Mouse (Mus musculus) cerebellum, postnatal 4 days (tissue): Measurements from ENCODE around the gene Trim41.
"Not testable (repeated sequence)": the region's sequence is repeated elsewhere in the genome, so short reads cannot be mapped to it uniquely, and the experiment has no call there.

Experiments
- DNase-seq, 2 experiments: peaks; one replicate each; pipeline ENCODE4 v3.0.0; 2022; ENCODE audit warnings: low spot score in 2 of 2, mixed read lengths in 1 of 2

Gene Trim41

GRCm38 (mm10) chr11:48816800-48817665, at the start of gene Trim41:
Gene Trim41 (minus strand): TSS chr11:48817353.
- DNase-seq, result peak; percentile 97 to 98

GRCm38 (mm10) chr11:48866481-48866880, 49.3 kb upstream of the Trim41 start:
- no peak for DNase-seq

GRCm38 (mm10) chr11:48863808-48864207, 46.7 kb upstream of the Trim41 start:
- no peak for DNase-seq

- no peak for DNase-seq
Measured at GRCm38 (mm10) chr11:48862784-48863319, 45.7 kb upstream of the Trim41 start.

DNA sequence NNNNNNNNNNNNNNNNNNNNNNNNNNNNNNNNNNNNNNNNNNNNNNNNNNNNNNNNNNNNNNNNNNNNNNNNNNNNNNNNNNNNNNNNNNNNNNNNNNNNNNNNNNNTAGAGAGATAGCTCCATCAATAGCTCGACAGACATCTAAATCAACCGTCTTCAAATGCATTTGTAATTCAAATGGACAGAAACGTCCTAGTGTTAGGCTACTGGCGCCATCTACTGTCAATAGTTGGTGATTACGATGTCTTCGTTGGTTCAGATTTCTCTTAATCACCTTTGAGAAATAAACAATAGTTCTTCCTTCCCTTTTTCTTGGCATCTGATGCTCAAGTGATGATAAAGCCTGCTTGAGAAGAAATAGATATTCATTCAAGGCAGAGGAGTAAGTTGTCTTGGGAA, 41.9 kb upstream of the Trim41 start:
- DNase-seq, result peak in 1 of 2 experiments; percentile 43

DNA sequence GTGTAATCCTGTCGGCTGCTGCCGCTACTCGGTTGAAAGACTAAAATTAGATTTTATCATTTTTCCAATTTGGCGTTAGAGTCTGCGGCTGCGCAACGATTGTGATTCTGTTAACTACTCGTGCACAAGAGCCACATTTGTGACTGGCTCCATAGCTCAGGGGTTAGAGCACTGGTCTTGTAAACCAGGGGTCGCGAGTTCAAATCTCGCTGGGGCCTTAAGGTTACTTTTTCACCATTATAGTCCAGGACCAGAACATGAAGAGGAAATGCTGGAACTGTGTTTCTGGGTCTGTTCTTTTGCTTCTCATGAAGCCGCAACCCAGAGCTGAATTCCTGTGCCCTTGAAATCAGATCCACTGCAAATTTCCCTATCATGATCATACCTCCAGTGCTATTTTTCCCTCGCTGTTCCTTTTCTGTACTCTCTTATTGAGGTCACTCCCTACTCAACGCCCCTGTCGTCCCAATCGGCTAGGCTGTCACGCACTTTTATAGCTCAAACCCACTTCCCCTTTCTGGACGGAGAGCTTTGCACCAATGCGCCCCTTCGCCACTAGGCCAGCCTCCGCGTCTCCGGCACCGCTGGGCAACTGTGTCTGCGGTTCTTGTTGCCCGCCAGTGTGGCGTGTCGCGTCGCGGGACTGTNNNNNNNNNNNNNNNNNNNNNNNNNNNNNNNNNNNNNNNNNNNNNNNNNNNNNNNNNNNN, 36.5 kb upstream of the Trim41 start:
- peak; percentile 81 to 88 for DNase-seq

DNA sequence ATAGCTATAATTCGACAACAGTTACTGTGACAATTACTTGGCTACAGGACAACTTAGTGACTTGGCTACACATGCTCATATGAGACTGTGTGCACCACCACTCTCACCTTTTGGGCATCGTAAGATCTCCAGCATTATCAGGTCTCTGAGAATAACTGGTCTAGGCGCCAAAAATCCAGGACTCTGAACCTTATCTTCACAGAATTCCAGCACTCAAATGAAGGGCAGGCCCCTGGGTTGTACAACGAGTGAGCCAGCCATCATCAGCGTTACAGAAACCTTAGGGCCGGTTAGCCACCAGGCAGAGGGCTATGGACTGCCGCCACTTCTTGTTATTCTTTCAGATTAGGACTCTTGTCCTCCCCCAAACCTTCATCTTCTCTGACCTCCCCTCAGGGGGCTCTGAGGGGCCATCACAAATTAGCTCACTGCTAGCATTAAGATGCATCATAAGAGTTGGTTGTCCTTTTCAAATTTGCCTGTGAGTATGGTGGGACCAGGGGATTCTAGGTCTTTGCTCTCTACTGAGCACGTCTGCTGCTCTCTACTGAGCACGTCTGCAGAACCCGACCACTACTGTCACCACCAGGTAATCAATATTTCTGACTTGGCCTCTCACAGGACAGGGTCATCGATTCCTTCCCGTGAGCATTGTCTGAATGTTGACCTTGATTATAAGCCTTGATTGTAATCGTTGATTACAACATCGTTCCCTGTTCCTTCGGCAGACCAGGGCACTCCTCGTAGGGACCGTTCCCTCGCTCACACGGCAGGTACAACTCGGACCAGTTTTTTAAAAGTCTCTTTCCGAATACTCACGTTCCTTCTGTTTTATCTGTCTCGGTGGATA, 35.7 kb upstream of the Trim41 start:
- DNase-seq, result no peak

DNA sequence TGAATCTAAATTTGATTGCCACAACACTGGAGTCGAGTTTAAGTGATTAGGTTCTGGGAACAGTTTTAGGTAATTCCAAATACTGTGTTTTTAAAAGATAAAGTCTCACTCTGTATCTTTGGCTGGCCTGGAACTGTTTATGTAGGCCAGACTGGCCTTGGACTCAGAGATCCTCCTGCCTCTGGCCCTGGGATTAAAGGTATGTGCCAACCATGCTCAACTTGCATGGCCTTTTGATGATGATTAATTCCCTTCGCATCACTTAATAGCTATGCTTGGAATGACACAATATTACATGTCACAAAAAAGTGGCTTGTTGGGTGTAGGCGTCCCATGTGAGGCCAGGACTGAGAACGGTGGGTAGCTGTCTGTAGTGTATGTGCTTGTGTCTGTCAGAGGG, 35.0 kb upstream of the Trim41 start:
- no peak for DNase-seq

DNA sequence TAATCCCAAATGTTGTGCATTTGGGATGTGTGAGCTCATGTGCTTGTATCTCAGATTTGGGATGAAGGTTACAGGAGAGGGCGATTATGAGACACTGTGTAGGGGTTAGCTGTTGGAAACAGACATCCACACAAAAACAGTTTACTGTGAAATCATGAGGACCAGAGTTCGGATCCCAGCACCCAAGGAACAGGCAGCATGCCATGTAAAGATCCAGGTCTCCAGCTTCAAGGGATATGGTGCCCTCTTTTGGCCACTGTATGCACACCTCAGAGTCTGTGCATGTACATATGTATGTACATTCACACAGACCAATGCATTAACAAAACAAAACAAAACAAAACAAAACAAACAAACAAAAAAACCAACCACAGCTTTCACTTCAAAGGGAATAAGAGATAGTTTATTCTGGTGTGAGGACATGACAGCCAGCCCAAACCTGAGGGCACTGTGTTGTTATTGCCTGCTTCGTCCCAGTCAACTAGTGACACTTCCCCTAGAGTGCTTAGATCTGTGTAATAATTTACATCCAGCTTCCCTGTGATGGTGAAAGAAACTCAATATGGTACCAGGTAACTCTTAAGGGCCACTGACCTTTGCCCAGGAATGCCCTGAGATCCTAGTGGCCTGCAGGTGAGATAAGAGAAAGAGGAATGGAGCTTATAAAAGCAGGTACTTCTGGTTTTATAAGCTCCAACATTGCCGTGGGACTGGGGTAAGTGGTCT, 34.3 kb upstream of the Trim41 start:
- DNase-seq, result no peak

DNA sequence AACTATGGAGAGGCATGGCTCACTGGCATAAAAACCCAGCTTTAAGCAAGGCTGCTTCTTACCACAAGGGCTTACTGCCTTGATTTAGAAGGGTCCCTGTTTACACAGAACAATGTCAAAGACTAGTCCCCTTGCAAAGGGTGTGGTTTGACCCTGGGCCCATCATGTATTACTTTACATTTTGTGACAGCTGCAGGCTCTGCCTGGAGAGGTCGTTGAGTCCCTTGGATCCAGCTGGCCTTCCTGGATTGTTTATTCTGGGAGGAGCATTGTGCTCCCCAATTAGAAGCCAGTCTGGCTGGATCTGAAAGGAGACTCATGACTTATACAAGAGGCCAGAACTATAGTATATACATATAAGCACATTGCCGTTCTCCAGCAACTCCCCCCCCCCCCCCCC, 33.1 kb upstream of the Trim41 start:
- no peak for DNase-seq

- no peak for DNase-seq
Measured at GRCm38 (mm10) chr11:48846881-48847280, 29.7 kb upstream of the Trim41 start.

GRCm38 (mm10) chr11:48846362-48846761, 29.2 kb upstream of the Trim41 start:
- not testable (repeated sequence) for DNase-seq

GRCm38 (mm10) chr11:48845244-48845815, 28.2 kb upstream of the Trim41 start:
- no peak for DNase-seq

DNA sequence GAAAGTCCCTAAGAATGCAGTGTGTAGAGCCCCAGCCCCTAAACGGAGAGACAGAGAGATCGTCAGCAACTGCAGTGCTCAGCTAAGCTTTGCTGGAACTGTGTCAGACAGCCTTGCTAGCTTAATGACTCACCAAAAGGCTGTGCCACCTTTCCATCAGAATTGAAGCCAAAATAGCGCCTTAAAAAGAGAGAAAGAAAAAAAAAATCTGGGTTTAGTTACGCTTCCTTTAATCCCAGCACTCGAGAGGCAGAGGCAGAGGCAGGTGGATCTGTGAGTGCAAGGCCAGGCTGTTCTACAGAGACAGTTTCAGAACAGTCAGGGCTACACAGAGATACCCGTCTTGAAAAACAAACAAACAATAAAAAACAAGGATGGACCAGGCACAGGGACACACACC, 27.2 kb upstream of the Trim41 start:
- DNase-seq, result no peak

- DNase-seq, result no peak
Measured at GRCm38 (mm10) chr11:48843202-48843601, 26.0 kb upstream of the Trim41 start.

GRCm38 (mm10) chr11:48842378-48842792, 25.2 kb upstream of the Trim41 start:
- DNase-seq, result no peak

DNA sequence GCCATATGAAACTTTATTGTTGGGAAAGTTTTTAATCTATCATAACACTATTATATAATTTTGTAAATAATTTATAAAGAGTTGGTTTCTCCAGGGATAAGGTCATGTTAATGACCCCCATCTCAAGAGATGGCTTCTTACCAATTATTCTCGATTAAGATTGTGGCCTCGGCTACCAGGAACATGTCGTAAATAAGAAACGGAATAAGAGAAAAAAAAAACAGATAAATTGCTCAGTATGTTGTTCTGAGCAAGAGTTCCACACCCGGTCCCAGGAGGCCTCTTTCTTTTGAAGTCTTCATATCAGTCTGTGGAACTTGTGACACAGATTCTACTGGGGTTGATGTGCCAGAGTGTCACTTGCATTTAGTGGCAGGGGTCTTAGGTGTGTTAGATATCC, 24.1 kb upstream of the Trim41 start:
- no peak for DNase-seq

- DNase-seq, result no peak
Measured at GRCm38 (mm10) chr11:48840805-48841204, 23.7 kb upstream of the Trim41 start.

GRCm38 (mm10) chr11:48838879-48839680, 21.9 kb upstream of the Trim41 start:
- DNase-seq, result no peak
